Mouse (Mus musculus) hindbrain, postnatal 0 days (tissue): Measurements from ENCODE around the gene Vdr. TPM values are rescaled to one million over a fixed set of nuclear protein-coding genes. Genes with fewer than 3 reads are reported as not detected.
A peak's percentile ranks its signal among the peaks of the same experiment; 100 is the strongest.

ENCODE experiments used
- ATAC-seq: fragments of 200-750 bp; cut with Nextera tagmentation; 2 replicates; pipeline ENCODE4 v1.8.0; 2017; ENCODE audit warnings: mild to moderate bottlenecking, moderate TSS enrichment, moderate library complexity
- DNase-seq: peaks from one replicate; pipeline ENCODE4 v3.0.0-alpha.2; 2015; ENCODE audit warnings: low spot score
- H3K27ac ChIP-seq: fragments of 300-500 bp; sonication (generic); 2 replicates; pipeline ENCODE4 v1.5.1; 2014; ENCODE audit warnings: mild to moderate bottlenecking
- H3K27me3 ChIP-seq: fragments of 300-500 bp; sonication (generic); 2 replicates; pipeline ENCODE4 v1.6.1; 2014; ENCODE audit warnings: low read length, mixed read lengths; ENCODE audit not compliant: insufficient read depth
- H3K36me3 ChIP-seq: fragments of 300-500 bp; sonication (generic); 2 replicates; pipeline ENCODE4 v1.6.1; 2014; ENCODE audit warnings: low read length, mixed read lengths; ENCODE audit not compliant: insufficient read depth
- H3K4me1 ChIP-seq: fragments of 300-500 bp; sonication (generic); 2 replicates; pipeline ENCODE4 v1.6.1; 2014; ENCODE audit warnings: antibody characterized with exemption, low read length, mixed read lengths; ENCODE audit not compliant: insufficient read depth
- H3K4me2 ChIP-seq: fragments of 300-500 bp; sonication (generic); 2 replicates; pipeline ENCODE4 v1.6.1; 2014; ENCODE audit warnings: low read depth, mild to moderate bottlenecking, low read length, moderate library complexity, mixed read lengths
- H3K4me3 ChIP-seq: fragments of 300-500 bp; sonication (generic); 2 replicates; pipeline ENCODE4 v1.5.1; 2014; ENCODE audit warnings: low read length
- H3K9ac ChIP-seq: fragments of 300-500 bp; sonication (generic); replicated peaks from 2 replicates; pipeline ENCODE4 v1.6.1; 2014; ENCODE audit warnings: mild to moderate bottlenecking, low read length, moderate library complexity, mixed read lengths
- H3K9me3 ChIP-seq: fragments of 300-500 bp; sonication (generic); 2 replicates; pipeline ENCODE4 v1.6.1; 2016; ENCODE audit warnings: low read length, mixed read lengths
- CTCF ChIP-seq: IDR thresholded peaks from 2 replicates; pipeline ENCODE4 v1.5.1; 2016; ENCODE audit warnings: antibody characterized with exemption, control low read depth, low read depth
- WGBS: fragments of 180-500 bp; shearing (Covaris S2); extraction: QIAGEN DNeasy Blood & Tissue Kit; methylation state at CpG from one replicate; pipeline ENCODE4 v1.1.7; 2014; 5-methylcytosine and 5-hydroxymethylcytosine counted together
- polyA plus RNA-seq: library from polyadenylated mRNA; unstranded; fragments of >200 nt; fragmentation: Nextera tagmentation; extraction: Ambion mirVana; gene quantifications from 2 replicates; pipeline ENCODE4 v1.2.1, GENCODE M21; 2015
- total RNA-seq: library from RNA; depleted of rRNA; stranded (reverse); fragments of >200 nt; gene quantifications from 2 replicates; pipeline ENCODE4 v1.2.3, GENCODE M21; 2014

Vdr gene
- total and polyA plus RNA-seq, 2 experiments from 2014 or later, result 0.26 to 0.76 TPM

DNA sequence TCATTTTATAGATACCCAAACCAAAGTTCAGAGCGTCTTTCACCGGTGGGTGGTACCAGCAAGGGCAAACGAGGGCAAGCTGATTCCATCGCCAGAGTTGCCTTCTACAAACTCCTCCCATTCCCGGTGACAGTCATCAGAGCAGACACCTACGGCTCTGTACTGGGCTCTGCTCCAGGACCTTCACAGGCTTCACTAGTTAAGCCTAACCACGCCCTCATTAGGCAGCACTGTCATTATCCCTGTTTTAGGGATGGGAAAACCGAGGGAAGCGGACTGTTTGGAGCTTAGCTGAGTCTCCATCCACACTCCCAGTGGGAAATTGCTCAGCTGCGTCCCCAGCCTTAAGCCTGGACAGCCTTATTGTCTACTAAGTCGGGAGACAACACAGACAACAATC, 20.4 kb downstream of the Vdr start:
- TF ChIP-seq CTCF, result no peak

DNA sequence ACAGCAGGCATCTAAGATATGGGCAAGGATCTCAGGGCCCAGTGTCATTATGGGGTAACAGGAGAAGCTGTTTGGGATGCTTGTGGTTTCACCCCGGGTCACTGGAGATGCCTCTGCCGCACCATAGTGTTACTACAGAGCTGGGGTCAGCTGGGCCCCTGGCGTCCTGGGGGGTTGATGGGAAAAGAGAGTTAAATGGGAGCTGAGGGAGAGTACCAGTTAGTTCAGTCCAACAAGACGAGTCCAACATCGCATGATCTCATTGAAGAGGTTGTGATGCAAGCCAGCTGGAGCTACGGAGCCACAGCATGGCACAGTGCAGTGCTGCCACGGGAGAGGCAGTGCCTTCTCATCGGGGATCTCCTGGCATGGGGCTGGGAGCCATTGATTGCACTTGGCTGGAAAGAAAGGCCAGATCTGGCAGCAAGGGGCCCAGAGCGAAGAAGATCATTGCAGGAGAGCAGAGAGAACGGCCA, 22.9 kb downstream of the Vdr start:
- Histone ChIP-seq H3K27ac (no peak overlapping the region), H3K27me3 (no peaks in the 10 kb centered on the region), H3K4me2 (no peak overlapping the region), H3K9ac (no peak overlapping the region), H3K36me3 (no peaks in the 10 kb centered on the region), H3K4me3 (no peak overlapping the region), H3K9me3 (no peaks in the 10 kb centered on the region), H3K4me1 (no peaks in the 10 kb centered on the region)
- 64% methylated on average over 10 of the region's 10 CpGs for WGBS
- TF ChIP-seq CTCF, result no peak
- no peak for DNase-seq
- ATAC-seq, result no peak

More for the DNA sequence above, 20.4 kb downstream of the Vdr start:
- Histone ChIP-seq H3K27ac (no peak overlapping the region), H3K9me3 (no peaks in the 10 kb centered on the region), H3K9ac (no peak overlapping the region), H3K4me1 (no peaks in the 10 kb centered on the region), H3K36me3 (no peaks in the 10 kb centered on the region), H3K27me3 (no peaks in the 10 kb centered on the region), H3K4me3 (no peak overlapping the region), H3K4me2 (no peak overlapping the region)
- no peak for ATAC-seq
- 51% methylated on average over 11 of the region's 11 CpGs for WGBS
- DNase-seq, result peak; percentile 37

DNA sequence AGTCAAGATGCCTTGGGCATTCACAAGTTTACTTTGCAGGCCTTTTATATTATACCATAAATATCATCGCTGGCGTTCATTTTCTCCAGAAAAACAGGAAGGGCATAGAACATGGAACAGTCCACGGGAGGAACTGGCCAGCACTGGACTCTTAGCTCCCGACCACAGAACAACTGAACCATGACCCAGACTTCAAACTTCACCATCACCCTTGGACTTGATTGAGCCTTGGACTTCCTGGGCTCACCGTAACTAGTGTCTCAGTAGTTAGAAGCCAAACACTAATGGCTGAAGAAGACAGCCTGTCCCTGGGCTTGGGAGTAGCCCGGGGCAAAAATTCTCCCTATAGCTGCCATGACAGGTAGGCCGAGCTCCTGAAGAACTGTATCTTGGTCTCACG, 29.0 kb downstream of the Vdr start:
- H3K36me3 ChIP-seq, result no peaks in the 10 kb centered on the region
- no peak overlapping the region for H3K4me2 ChIP-seq
- 91% methylated on average over 8 of the region's 8 CpGs for WGBS
- TF ChIP-seq CTCF, result no peak
- no peak overlapping the region for H3K4me3 ChIP-seq
- no peak overlapping the region for H3K27ac ChIP-seq
- ATAC-seq (no peak), DNase-seq (no peak)
- H3K9ac ChIP-seq, result no peak overlapping the region
- no peaks in the 10 kb centered on the region for H3K9me3 ChIP-seq
- H3K27me3 ChIP-seq, result no peaks in the 10 kb centered on the region
- no peaks in the 10 kb centered on the region for H3K4me1 ChIP-seq

DNA sequence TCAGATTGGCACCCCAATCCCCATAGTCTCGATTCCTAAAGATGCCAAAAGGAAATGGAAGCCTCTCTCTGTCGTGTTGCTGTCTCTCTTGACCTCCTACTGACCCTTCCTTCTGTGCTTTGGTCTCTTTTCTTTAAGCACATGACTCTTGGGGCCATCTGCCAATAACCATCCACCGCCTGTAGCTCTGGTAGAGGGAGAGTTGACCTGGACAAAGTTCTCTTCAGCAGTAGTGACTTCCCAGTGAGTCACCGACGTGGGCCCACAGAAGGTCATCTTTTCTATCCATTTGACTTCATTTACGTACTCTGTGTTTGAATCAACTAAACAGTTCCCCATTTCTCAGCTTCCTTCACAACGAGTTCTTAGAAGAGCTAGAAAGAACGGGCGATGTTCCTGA, 30.0 kb downstream of the Vdr start:
- Histone ChIP-seq H3K27me3 (no peaks in the 10 kb centered on the region), H3K4me3 (no peak overlapping the region), H3K4me1 (no peaks in the 10 kb centered on the region), H3K36me3 (no peaks in the 10 kb centered on the region), H3K27ac (no peak overlapping the region), H3K9me3 (no peaks in the 10 kb centered on the region), H3K9ac (no peak overlapping the region), H3K4me2 (no peak overlapping the region)
- no peak for ATAC-seq
- no peak for TF ChIP-seq CTCF
- no peak for DNase-seq
- WGBS, result 79% methylated on average over 9 of the region's 9 CpGs

DNA sequence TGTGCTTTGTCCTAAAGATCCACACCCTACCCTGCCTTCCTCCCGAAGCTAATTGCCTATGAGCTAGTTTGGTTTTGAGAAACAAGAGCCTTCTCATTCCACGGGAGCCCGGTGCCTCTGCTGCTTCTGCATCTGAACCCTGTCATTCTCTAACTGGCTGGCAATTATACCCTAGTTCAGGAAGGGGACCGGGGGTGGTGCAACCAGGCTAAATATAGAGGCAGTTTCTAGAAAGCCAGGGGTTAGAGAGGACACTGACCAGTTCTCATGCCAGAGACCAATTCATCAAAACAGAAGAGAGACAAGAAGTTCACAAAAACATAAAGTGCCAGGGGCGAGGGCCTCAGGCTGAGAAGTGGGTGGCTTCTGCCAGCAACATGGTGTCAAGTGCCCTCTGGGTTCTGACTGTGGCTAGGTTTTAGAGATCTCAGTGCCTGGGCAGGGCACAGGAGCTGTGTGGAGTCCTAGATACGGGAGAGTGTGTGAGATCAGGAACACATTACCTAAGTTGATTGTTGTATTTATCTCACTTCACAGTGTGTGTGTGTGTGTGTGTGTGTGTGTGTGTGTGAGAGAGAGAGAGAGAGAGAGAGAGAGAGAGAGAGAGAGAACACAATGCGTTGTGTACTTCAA, 31.6 kb downstream of the Vdr start:
- Histone ChIP-seq H3K4me2 (no peak overlapping the region), H3K36me3 (no peaks in the 10 kb centered on the region), H3K4me3 (no peak overlapping the region), H3K4me1 (no peaks in the 10 kb centered on the region), H3K9ac (no peak overlapping the region), H3K9me3 (no peaks in the 10 kb centered on the region), H3K27me3 (no peaks in the 10 kb centered on the region), H3K27ac (no peak overlapping the region)
- WGBS, result 75% methylated on average over 7 of the region's 7 CpGs
- ATAC-seq (no peak), DNase-seq (no peak)
- TF ChIP-seq CTCF, result no peak

- Histone ChIP-seq H3K27me3 (no peaks in the 10 kb centered on the region), H3K4me2 (no peak overlapping the region), H3K27ac (no peak overlapping the region), H3K9ac (no peak overlapping the region), H3K36me3 (no peaks in the 10 kb centered on the region), H3K9me3 (no peaks in the 10 kb centered on the region), H3K4me1 (no peaks in the 10 kb centered on the region), H3K4me3 (no peak overlapping the region)
- ATAC-seq (no peak), DNase-seq (no peak)
- WGBS, result 89% methylated on average over 8 of the region's 8 CpGs
- no peak for TF ChIP-seq CTCF
These were observed 34.6 kb downstream of the Vdr start for GRCm38 (mm10) chr15:97875784-97876183.

DNA sequence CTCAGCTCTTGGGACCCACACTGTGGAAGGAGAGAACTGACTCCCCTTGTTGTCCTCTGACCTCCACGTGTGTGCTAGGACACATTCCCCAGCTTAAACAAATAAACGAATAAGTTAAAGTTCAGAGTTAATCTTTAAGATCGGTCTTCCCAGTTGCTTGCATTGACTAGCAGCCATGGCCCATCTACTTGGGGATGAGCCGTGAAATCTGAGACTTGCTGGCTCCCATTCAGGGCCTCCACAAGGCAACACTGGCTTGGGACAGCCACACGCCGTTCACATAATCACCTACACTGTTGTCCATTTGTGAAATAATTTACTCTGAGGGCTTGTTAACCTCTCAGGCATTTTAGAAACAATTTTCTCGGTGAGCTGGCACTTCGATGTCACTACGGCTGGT, 36.7 kb downstream of the Vdr start:
- H3K4me2 ChIP-seq, result no peak overlapping the region
- no peak overlapping the region for H3K4me3 ChIP-seq
- no peak overlapping the region for H3K27ac ChIP-seq
- WGBS, result 80% methylated on average over 9 of the region's 9 CpGs
- no peaks in the 10 kb centered on the region for H3K9me3 ChIP-seq
- no peak for DNase-seq
- no peak overlapping the region for H3K9ac ChIP-seq
- no peak for TF ChIP-seq CTCF
- no peak for ATAC-seq
- no peaks in the 10 kb centered on the region for H3K27me3 ChIP-seq
- no peaks in the 10 kb centered on the region for H3K36me3 ChIP-seq
- no peaks in the 10 kb centered on the region for H3K4me1 ChIP-seq
